Mouse (Mus musculus) heart, embryonic 16.5 days (tissue): Measurements from ENCODE around the gene Nrp2. TPM values are rescaled to one million over a fixed set of nuclear protein-coding genes. Genes with fewer than 3 reads are reported as not detected.

Experiments used
- ATAC-seq: fragments of 200-750 bp; cut with Nextera tagmentation; replicated peaks from 2 replicates; pipeline ENCODE4 v1.8.0; 2017; ENCODE audit warnings: moderate number of reproducible peaks; ENCODE audit not compliant: insufficient read depth, low FRiP score; ENCODE audit errors: extremely low read depth
- H3K27ac ChIP-seq: fragments of 300-500 bp; sonication (generic); 2 replicates; pipeline ENCODE4 v1.5.1; 2014; ENCODE audit warnings: mild to moderate bottlenecking, low read length, control low read depth, moderate library complexity
- H3K27me3 ChIP-seq: fragments of 300-500 bp; sonication (generic); 2 replicates; pipeline ENCODE4 v1.6.1; 2014; ENCODE audit warnings: low read length, mixed read lengths; ENCODE audit not compliant: control insufficient read depth, insufficient read depth
- H3K36me3 ChIP-seq: fragments of 300-500 bp; sonication (generic); 2 replicates; pipeline ENCODE4 v1.6.1; 2014; ENCODE audit not compliant: control insufficient read depth, insufficient read depth
- H3K4me1 ChIP-seq: fragments of 300-500 bp; sonication (generic); 2 replicates; pipeline ENCODE4 v1.6.1; 2014; ENCODE audit warnings: low read length, mixed read lengths; ENCODE audit not compliant: control insufficient read depth, insufficient read depth
- H3K4me2 ChIP-seq: fragments of 300-500 bp; sonication (generic); 2 replicates; pipeline ENCODE4 v1.6.1; 2014; ENCODE audit warnings: low read depth, mild to moderate bottlenecking, control low read depth, low read length
- H3K4me3 ChIP-seq: fragments of 300-500 bp; sonication (generic); 2 replicates; pipeline ENCODE4 v1.5.1; 2014; ENCODE audit warnings: mild to moderate bottlenecking, control low read depth, low read length
- H3K9ac ChIP-seq: fragments of 300-500 bp; sonication (generic); 2 replicates; pipeline ENCODE4 v1.6.1; 2014; ENCODE audit warnings: low read length, control low read depth
- H3K9me3 ChIP-seq: fragments of 300-500 bp; sonication (generic); replicated peaks from 2 replicates; pipeline ENCODE4 v1.6.1; 2016; ENCODE audit warnings: low read length; ENCODE audit not compliant: control insufficient read depth
- WGBS: fragments of 180-500 bp; shearing (Covaris S2); extraction: QIAGEN DNeasy Blood & Tissue Kit; methylation state at CpG from one replicate; pipeline ENCODE4 v1.1.7; 2014; 5-methylcytosine and 5-hydroxymethylcytosine counted together
- polyA plus RNA-seq: library from polyadenylated mRNA; unstranded; fragments of >200 nt; fragmentation: Nextera tagmentation; extraction: Ambion mirVana; gene quantifications from 2 replicates; pipeline ENCODE4 v1.2.1, GENCODE M21; 2015

The Nrp2 gene
- polyA plus RNA-seq, 1 experiment from 2014 or later: 6.9 TPM

GRCm38 (mm10) chr1:62725032-62725678 is 22.1 kb downstream of the Nrp2 start:
- ATAC-seq: no peak

GRCm38 (mm10) chr1:62727191-62727590 is 24.1 kb downstream of the Nrp2 start:
- H3K36me3 ChIP-seq: no peaks in the 10 kb centered on the region
- no peak overlapping the region for H3K27ac ChIP-seq
- ATAC-seq: no peak
- no peaks in the 10 kb centered on the region for H3K27me3 ChIP-seq
- H3K4me3 ChIP-seq: no peak overlapping the region
- H3K4me2 ChIP-seq: no peak overlapping the region
- H3K9ac ChIP-seq: no peak overlapping the region
- H3K9me3 ChIP-seq: 0 out of 2 replicates have a peak, but pooled peaks cover 4% of the 10 kb centered on the region
- 73% methylated on average over 4 of the region's 4 CpGs for WGBS
- H3K4me1 ChIP-seq: peaks cover 17% of the 10 kb centered on the region

More at GRCm38 (mm10) chr1:62725032-62725678, 22.1 kb downstream of the Nrp2 start:
- no peak overlapping the region for H3K4me3 ChIP-seq
- H3K36me3 ChIP-seq: no peaks in the 10 kb centered on the region
- H3K9ac ChIP-seq: no peak overlapping the region
- peak overlapping the region; percentile 52 for H3K27ac ChIP-seq
- H3K4me2 ChIP-seq: no peak overlapping the region
- H3K4me1 ChIP-seq: peaks cover 17% of the 10 kb centered on the region
- 0 out of 2 replicates have a peak, but pooled peaks cover 4% of the 10 kb centered on the region for H3K9me3 ChIP-seq
- 63% methylated on average over 10 of the region's 10 CpGs for whole genome bisulfite sequencing
- H3K27me3 ChIP-seq: no peaks in the 10 kb centered on the region

GRCm38 (mm10) chr1:62728421-62728820 is 25.3 kb downstream of the Nrp2 start:
- H3K4me1 ChIP-seq: peaks cover 17% of the 10 kb centered on the region
- no peak for ATAC-seq
- H3K36me3 ChIP-seq: no peaks in the 10 kb centered on the region
- no peaks in the 10 kb centered on the region for H3K27me3 ChIP-seq
- H3K9ac ChIP-seq: no peak overlapping the region
- 46% methylated on average over 6 of the region's 6 CpGs for WGBS
- no peak overlapping the region for H3K27ac ChIP-seq
- no peaks in the 10 kb centered on the region for H3K9me3 ChIP-seq
- H3K4me2 ChIP-seq: no peak overlapping the region
- no peak overlapping the region for H3K4me3 ChIP-seq

- Histone ChIP-seq H3K27ac (peak overlapping the region; percentile 75), H3K4me1 (peaks cover 17% of the 10 kb centered on the region), H3K9me3 (no peaks in the 10 kb centered on the region), H3K4me3 (no peak overlapping the region), H3K36me3 (no peaks in the 10 kb centered on the region), H3K9ac (no peak overlapping the region), H3K4me2 (no peak overlapping the region), H3K27me3 (no peaks in the 10 kb centered on the region)
- ATAC-seq: no peak
- 79% methylated on average over 9 of the region's 9 CpGs for WGBS
These were observed 25.8 kb downstream of the Nrp2 start for GRCm38 (mm10) chr1:62728926-62729325.

- WGBS: 52% methylated on average over 13 of the region's 13 CpGs
- Histone ChIP-seq H3K4me1 (peaks cover 14% of the 10 kb centered on the region), H3K27ac (peak overlapping the region; percentile 75), H3K4me3 (no peak overlapping the region), H3K36me3 (no peaks in the 10 kb centered on the region), H3K9me3 (no peaks in the 10 kb centered on the region), H3K4me2 (no peak overlapping the region), H3K9ac (no peak overlapping the region), H3K27me3 (no peaks in the 10 kb centered on the region)
- peak; percentile 45; the same call in 1 of the 2 replicates for ATAC-seq
These were observed 26.5 kb downstream of the Nrp2 start for GRCm38 (mm10) chr1:62729345-62730150.

- Histone ChIP-seq H3K27me3 (no peaks in the 10 kb centered on the region), H3K36me3 (no peaks in the 10 kb centered on the region), H3K4me2 (no peak overlapping the region), H3K9me3 (no peaks in the 10 kb centered on the region), H3K9ac (no peak overlapping the region), H3K4me1 (peaks cover 9% of the 10 kb centered on the region; the same call in 1 of the 2 replicates), H3K4me3 (no peak overlapping the region), H3K27ac (no peak overlapping the region)
- no peak for ATAC-seq
- WGBS: 81% methylated on average over 6 of the region's 6 CpGs
These were observed 29.0 kb downstream of the Nrp2 start for GRCm38 (mm10) chr1:62732036-62732435.

GRCm38 (mm10) chr1:62734420-62734931 is 31.4 kb downstream of the Nrp2 start:
- ATAC-seq: no peak
- H3K9ac ChIP-seq: no peak overlapping the region

GRCm38 (mm10) chr1:62734980-62735379 is 31.9 kb downstream of the Nrp2 start:
- no peak overlapping the region for H3K9ac ChIP-seq
- 66% methylated on average over 4 of the region's 4 CpGs for WGBS
- no peaks in the 10 kb centered on the region for H3K36me3 ChIP-seq
- no peak for ATAC-seq
- no peaks in the 10 kb centered on the region for H3K27me3 ChIP-seq
- H3K4me2 ChIP-seq: no peak overlapping the region
- no peaks in the 10 kb centered on the region for H3K4me1 ChIP-seq
- H3K4me3 ChIP-seq: no peak overlapping the region
- H3K9me3 ChIP-seq: no peaks in the 10 kb centered on the region
- no peak overlapping the region for H3K27ac ChIP-seq

More at GRCm38 (mm10) chr1:62734420-62734931, 31.4 kb downstream of the Nrp2 start:
- H3K4me3 ChIP-seq: no peak overlapping the region
- H3K4me1 ChIP-seq: peaks cover under 1% of the 10 kb centered on the region; the same call in 1 of the 2 replicates
- no peak overlapping the region for H3K27ac ChIP-seq
- H3K9me3 ChIP-seq: no peaks in the 10 kb centered on the region
- H3K36me3 ChIP-seq: no peaks in the 10 kb centered on the region
- H3K4me2 ChIP-seq: no peak overlapping the region
- no peaks in the 10 kb centered on the region for H3K27me3 ChIP-seq
- 71% methylated on average over 5 of the region's 5 CpGs for WGBS

GRCm38 (mm10) chr1:62735835-62736234 is 32.8 kb downstream of the Nrp2 start:
- ATAC-seq: no peak
- Histone ChIP-seq H3K4me1 (no peaks in the 10 kb centered on the region), H3K4me3 (no peak overlapping the region), H3K4me2 (no peak overlapping the region), H3K27ac (no peak overlapping the region), H3K36me3 (no peaks in the 10 kb centered on the region), H3K9ac (no peak overlapping the region), H3K9me3 (no peaks in the 10 kb centered on the region), H3K27me3 (no peaks in the 10 kb centered on the region)
- 71% methylated on average over 4 of the region's 4 CpGs for WGBS
